In the genomic region with DNA sequence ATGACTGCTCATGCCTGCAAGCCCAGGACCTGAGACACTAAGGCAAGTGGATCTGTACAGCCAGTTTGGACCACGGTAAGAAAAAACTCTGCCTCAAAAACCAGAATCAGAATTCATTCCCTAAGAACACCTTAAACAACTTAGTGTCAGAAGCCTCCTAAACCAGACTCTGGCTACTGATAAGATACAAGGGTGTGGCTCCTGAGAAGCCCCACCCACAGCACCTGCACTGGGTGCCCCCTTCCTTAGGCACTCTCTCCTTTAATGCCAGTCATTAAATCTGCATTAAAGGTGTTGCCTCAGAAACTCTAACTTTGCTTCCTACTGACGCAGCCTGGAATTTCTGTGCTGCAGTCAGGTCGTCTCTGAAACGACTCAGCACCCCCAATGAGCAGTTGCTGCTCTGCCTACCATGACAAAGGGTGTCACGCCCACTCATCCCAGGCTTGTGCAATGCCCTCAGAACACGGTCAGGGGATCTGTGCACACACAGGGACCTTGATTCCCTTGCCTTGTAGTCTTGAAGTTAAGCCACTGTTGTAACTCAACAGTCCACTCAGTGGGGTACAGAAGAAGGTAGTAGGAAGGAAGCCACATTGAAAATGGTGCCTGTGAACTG, we compare ENCODE assay signal across 22 mouse cellular contexts.
DNase-seq lines count a peak whose midpoint lies in the region; ATAC-seq lines count a peak whose summit lies in the region.
"Had no signal": no experiment of that assay in that cellular context is flagged by ENCODE, and none has a peak within 500 bp of the region (broad histone marks: within the 10 kb centered on the region; RNA-seq: fewer than 3 reads in every experiment).

No protein-coding gene starts in this region.

- H3K4me3 ChIP-seq in kidney, embryonic 16.5 days (ENCODE audit: low read length) = no peak overlapping the region
- H3K4me3 ChIP-seq in intestine, embryonic 16.5 days (ENCODE audit: low read length) = no peak overlapping the region
- H3K4me3 ChIP-seq: embryonic facial prominence, embryonic 13.5 days; heart, embryonic 13.5 days; limb, embryonic 12.5 days; midbrain, embryonic 10.5 days had no signal

- no peak overlapping the region for H3K9ac ChIP-seq in kidney, embryonic 16.5 days (replicated peaks; ENCODE audit: low read length)
- no peak overlapping the region for H3K9ac ChIP-seq in intestine, embryonic 16.5 days (ENCODE audit: low read depth, low read length)
- H3K9ac ChIP-seq: embryonic facial prominence, embryonic 13.5 days; heart, embryonic 13.5 days; hindbrain, embryonic 14.5 days; limb, embryonic 12.5 days; liver, embryonic 14.5 days had no signal

- no peaks in the 10 kb centered on the region for H3K9me3 ChIP-seq in kidney, embryonic 16.5 days (ENCODE audit: low read length)
- no peaks in the 10 kb centered on the region for H3K9me3 ChIP-seq in intestine, embryonic 16.5 days (ENCODE audit: control insufficient read depth, low read length)
- H3K9me3 ChIP-seq: embryonic facial prominence, embryonic 13.5 days; heart, embryonic 13.5 days; limb, embryonic 12.5 days; midbrain, embryonic 10.5 days had no signal

- no peak for DNase-seq in kidney, postnatal 36 days
- DNase-seq in 3T3-L1 (ENCODE audit: low read depth, low spot score) (peak; percentile 10), NIH3T3 (ENCODE audit: low read depth) (peak; percentile 17), MN1 (ENCODE audit: low spot score) (no peak)
- no peak for DNase-seq in thymus, postnatal 0 days (ENCODE audit: low spot score)
- DNase-seq: adrenal gland, adult 2 months; B cell, adult 2 months; cerebellum, adult 9-11 months; gastrocnemius, postnatal 14 days; heart, adult 18-20 months; lung, postnatal 14 days; right cerebral cortex, postnatal 25 days; thymus, adult 2 months had no signal

- no peak overlapping the region for H3K4me2 ChIP-seq in kidney, embryonic 16.5 days (replicated peaks; ENCODE audit: low read depth, low read length)
- no peak overlapping the region; the same call in 1 of the 2 replicates for H3K4me2 ChIP-seq in intestine, embryonic 16.5 days (ENCODE audit: low read depth, low read length)
- H3K4me2 ChIP-seq: embryonic facial prominence, embryonic 13.5 days; heart, embryonic 13.5 days; hindbrain, embryonic 14.5 days; limb, embryonic 12.5 days had no signal

- H3K4me1 ChIP-seq in kidney, embryonic 16.5 days (ENCODE audit: insufficient read depth, low read length) = peaks cover 6% of the 10 kb centered on the region; the same call in 1 of the 2 replicates
- no peaks in the 10 kb centered on the region for H3K4me1 ChIP-seq in intestine, embryonic 16.5 days (ENCODE audit: control insufficient read depth, insufficient read depth, low read length)
- H3K4me1 ChIP-seq: embryonic facial prominence, embryonic 13.5 days; limb, embryonic 12.5 days; midbrain, embryonic 10.5 days had no signal

- H3K27me3 ChIP-seq in kidney, embryonic 16.5 days (ENCODE audit: insufficient read depth, low read length) = no peaks in the 10 kb centered on the region
- H3K27me3 ChIP-seq in intestine, embryonic 16.5 days (replicated peaks; ENCODE audit: control insufficient read depth, insufficient read depth, low read length) = no peaks in the 10 kb centered on the region
- H3K27me3 ChIP-seq: embryonic facial prominence, embryonic 13.5 days; heart, embryonic 13.5 days; limb, embryonic 12.5 days had no signal

- peak; percentile 54; the same call in 1 of the 2 replicates for ATAC-seq in kidney, embryonic 16.5 days (ENCODE audit: low FRiP score, low TSS enrichment)
- ATAC-seq in intestine, embryonic 16.5 days = peak; percentile 90
- ATAC-seq: forebrain, embryonic 14.5 days had no signal

- H3K36me3 ChIP-seq in kidney, embryonic 16.5 days (ENCODE audit: insufficient read depth, low read length) = no peaks in the 10 kb centered on the region
- no peaks in the 10 kb centered on the region for H3K36me3 ChIP-seq in intestine, embryonic 16.5 days (ENCODE audit: control insufficient read depth, insufficient read depth, low read length)
- H3K36me3 ChIP-seq: embryonic facial prominence, embryonic 13.5 days; heart, embryonic 13.5 days; limb, embryonic 12.5 days; midbrain, embryonic 10.5 days had no signal

- H3K27ac ChIP-seq in kidney, embryonic 16.5 days (ENCODE audit: low read length) = no peak overlapping the region
- H3K27ac ChIP-seq in intestine, embryonic 16.5 days (ENCODE audit: low read length) = no peak overlapping the region
- H3K27ac ChIP-seq: embryonic facial prominence, embryonic 13.5 days; heart, embryonic 13.5 days; hindbrain, embryonic 14.5 days; limb, embryonic 12.5 days; liver, embryonic 14.5 days; midbrain, embryonic 10.5 days had no signal

- WGBS in kidney, embryonic 16.5 days = 33% methylated on average over 6 of the region's 6 CpGs
- 51% methylated on average over 6 of the region's 6 CpGs for WGBS in intestine, embryonic 16.5 days

Comparison
In these comparisons a context has a peak if more than half of its experiments do, and no peak if none do; other contexts are left out.
1. DNase-seq: peak in 3T3-L1 (single experiment) and NIH3T3 (single experiment); none in kidney, postnatal 36 days (0 of 2), thymus, postnatal 0 days (single experiment) and MN1 (single experiment).